Mouse (Mus musculus) cerebellum, adult 2 months (tissue): ENCODE measurements around the gene Tnfrsf22.

Source experiments
- CTCF ChIP-seq: fragments of 200-500 bp; IDR thresholded peaks from 2 replicates; pipeline ENCODE4 v1.5.1; 2011; ENCODE audit warnings: low read depth, mild to moderate bottlenecking, control low read depth, low read length, moderate library complexity, borderline replicate concordance; ENCODE audit not compliant: insufficient read depth
- POLR2A ChIP-seq: fragments of 200-500 bp; IDR thresholded peaks from 2 replicates; pipeline ENCODE4 v1.6.1; 2011; ENCODE audit warnings: low read length, control low read depth, borderline replicate concordance; ENCODE audit not compliant: insufficient read depth

- TF ChIP-seq CTCF (no peak), POLR2A (no peak)
Observed at GRCm38 (mm10) chr7:143624561-143624960, 24.9 kb downstream of the Tnfrsf22 start.
